Mouse (Mus musculus): ENCODE data around the gene Ap1b1. TPM values are rescaled to one million over a fixed set of nuclear protein-coding genes. Genes with fewer than 3 reads are reported as not detected.

The Ap1b1 gene
- polyA plus RNA-seq (2014; fragmentation: Nextera tagmentation; extraction: Ambion mirVana): 46.4 and 54.8 TPM in 2 replicates

DNA sequence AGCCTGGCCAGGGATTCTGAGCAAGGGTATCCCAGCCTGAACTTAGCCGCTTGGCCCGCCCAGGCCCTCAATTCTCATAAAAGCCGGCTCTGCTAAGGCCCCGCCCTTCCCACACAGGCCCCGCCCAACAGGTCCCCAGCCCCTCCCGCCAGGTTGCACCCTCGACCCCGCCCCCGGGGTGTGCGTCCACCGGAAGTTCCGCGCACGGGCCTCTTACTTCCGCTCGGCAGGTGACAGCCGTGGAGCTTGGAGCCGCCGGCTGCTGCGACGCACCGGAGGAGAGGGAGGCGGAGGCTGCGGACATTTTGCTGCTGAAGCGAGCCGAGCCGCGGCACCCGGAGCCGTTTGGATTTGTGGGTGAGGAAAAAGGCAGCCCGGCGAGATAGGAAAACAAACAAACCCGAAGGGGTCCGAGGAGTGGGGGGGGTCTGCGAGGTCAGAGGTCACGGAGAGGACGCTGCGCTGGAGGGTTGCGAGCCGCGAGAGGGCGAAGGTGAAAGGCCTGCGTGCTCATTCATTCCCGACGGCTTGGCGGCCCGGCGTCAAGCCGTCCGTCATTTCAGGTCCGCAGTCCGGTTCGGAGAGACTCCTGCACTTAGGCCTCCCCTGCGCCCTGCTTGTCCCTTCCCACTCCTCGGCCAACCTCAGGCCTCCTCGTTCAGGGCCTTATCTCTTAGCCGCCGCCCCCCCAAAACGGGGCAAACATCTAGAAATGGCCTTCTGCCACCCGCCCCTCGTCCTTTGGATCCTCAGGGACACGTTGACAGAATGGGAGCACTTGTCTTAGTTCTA lies at the start of gene Ap1b1:
TSS of gene Ap1b1 (plus strand) at position 130 of the 792 bp plus-strand sequence.
- H3K4me2 ChIP-seq (ENCODE audit: low read depth, low read length): peak within 1 kb of the TSS; percentile 90
- no peaks in the 10 kb centered on the region for H3K36me3 ChIP-seq (replicated peaks; ENCODE audit: control insufficient read depth, insufficient read depth, low read depth, low read length)
- peak within 1 kb of the TSS; percentile 73 for H3K4me3 ChIP-seq (ENCODE audit: low read depth, low read length)
- H3K27ac ChIP-seq (replicated peaks; ENCODE audit: low read depth, low read length): no peak within 1 kb of the TSS
- 2% methylated on average over 61 of the region's 62 CpGs for WGBS
- DNase-seq (ENCODE audit: low spot score): peak; percentile 94
- ATAC-seq (replicated peaks; ENCODE audit: insufficient number of reproducible peaks, low FRiP score, low TSS enrichment, low read depth): peak; percentile 88
- H3K4me1 ChIP-seq (ENCODE audit: control insufficient read depth, insufficient read depth, low read length): no peaks in the 10 kb centered on the region
- H3K9me3 ChIP-seq (replicated peaks; ENCODE audit: control insufficient read depth, low read length): no peaks in the 10 kb centered on the region
- no peaks in the 10 kb centered on the region for H3K27me3 ChIP-seq (ENCODE audit: control insufficient read depth, insufficient read depth, low read length)
- peak within 1 kb of the TSS; percentile 68 for H3K9ac ChIP-seq (replicated peaks; ENCODE audit: low read length)

- DNase-seq (ENCODE audit: low spot score) (no peak), ATAC-seq (replicated peaks; ENCODE audit: insufficient number of reproducible peaks, low FRiP score, low TSS enrichment, low read depth) (peak; percentile 31; the same call in 1 of the 2 replicates)
- H3K4me1 ChIP-seq (ENCODE audit: control insufficient read depth, insufficient read depth, low read length): peaks cover 7% of the 10 kb centered on the region; the same call in 1 of the 2 replicates
- H3K4me2 ChIP-seq (ENCODE audit: low read depth, low read length): peak overlapping the region; percentile 87; the same call in 1 of the 2 replicates
- 41% methylated on average over 13 of the region's 13 CpGs for WGBS
- H3K27ac ChIP-seq (replicated peaks; ENCODE audit: low read depth, low read length): no peak overlapping the region
- no peaks in the 10 kb centered on the region for H3K36me3 ChIP-seq (replicated peaks; ENCODE audit: control insufficient read depth, insufficient read depth, low read depth, low read length)
- H3K4me3 ChIP-seq (ENCODE audit: low read depth, low read length): no peak overlapping the region; the same call in 1 of the 2 replicates
- H3K9me3 ChIP-seq (replicated peaks; ENCODE audit: control insufficient read depth, low read length): no peaks in the 10 kb centered on the region
- H3K9ac ChIP-seq (replicated peaks; ENCODE audit: low read length): no peak overlapping the region
- peaks cover 53% of the 10 kb centered on the region for H3K27me3 ChIP-seq (ENCODE audit: control insufficient read depth, insufficient read depth, low read length)
Observed at GRCm38 (mm10) chr11:4946530-4946929, 40.1 kb upstream of the Ap1b1 start.

DNA sequence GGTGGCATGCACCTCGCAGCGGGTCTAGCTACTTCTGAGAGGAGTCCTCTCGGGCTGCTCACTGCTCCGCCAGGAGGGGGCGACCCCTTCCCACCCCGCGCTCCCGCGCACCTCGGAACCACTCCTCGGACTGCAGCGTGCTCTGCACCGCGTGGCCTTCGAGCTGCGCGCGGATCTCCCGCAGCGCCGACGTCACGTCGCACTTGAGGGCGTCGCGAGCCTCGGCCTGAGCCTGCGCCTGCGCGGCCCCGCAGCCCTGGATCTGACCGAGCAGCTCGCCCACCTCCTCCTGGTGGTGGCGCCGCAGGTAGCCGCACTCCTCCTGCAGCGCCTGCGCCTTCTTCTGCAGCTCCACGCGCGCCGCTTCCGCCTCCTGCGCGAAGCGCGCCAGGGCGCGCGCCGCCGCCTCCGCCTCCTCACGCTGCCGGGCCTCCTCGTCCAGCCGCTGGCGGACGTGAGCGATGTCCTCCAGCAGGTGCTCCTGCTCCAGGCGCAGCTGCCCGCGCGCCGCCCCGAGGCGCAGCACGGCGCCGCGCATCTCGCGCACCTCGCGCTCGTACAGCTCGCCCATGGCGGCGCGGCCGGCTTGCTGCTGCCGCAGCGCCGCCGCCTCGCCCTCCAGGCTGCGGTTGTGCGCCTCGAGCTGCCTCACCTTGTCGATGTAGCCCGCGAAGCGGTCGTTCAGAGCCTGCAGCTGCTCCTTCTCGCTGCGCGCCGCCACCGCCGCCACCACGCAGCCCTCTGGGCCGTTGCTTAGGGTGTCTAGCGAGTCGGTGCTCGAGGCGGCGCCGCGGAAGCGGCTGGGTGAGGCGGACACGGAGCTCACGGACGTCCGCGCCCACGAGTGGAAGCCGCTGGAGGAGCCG lies 39.4 kb upstream of the Ap1b1 start:
- peaks cover 56% of the 10 kb centered on the region for H3K27me3 ChIP-seq (ENCODE audit: control insufficient read depth, insufficient read depth, low read length)
- no peaks in the 10 kb centered on the region for H3K36me3 ChIP-seq (replicated peaks; ENCODE audit: control insufficient read depth, insufficient read depth, low read depth, low read length)
- peak overlapping the region; percentile 87 for H3K4me2 ChIP-seq (ENCODE audit: low read depth, low read length)
- H3K4me3 ChIP-seq (ENCODE audit: low read depth, low read length): peak overlapping the region; percentile 45
- DNase-seq (ENCODE audit: low spot score) (peak; percentile 63), ATAC-seq (replicated peaks; ENCODE audit: insufficient number of reproducible peaks, low FRiP score, low TSS enrichment, low read depth) (peak; percentile 82)
- H3K27ac ChIP-seq (replicated peaks; ENCODE audit: low read depth, low read length): no peak overlapping the region
- H3K9me3 ChIP-seq (replicated peaks; ENCODE audit: control insufficient read depth, low read length): no peaks in the 10 kb centered on the region
- under 1% methylated on average over 118 of the region's 120 CpGs for WGBS
- peaks cover 7% of the 10 kb centered on the region; the same call in 1 of the 2 replicates for H3K4me1 ChIP-seq (ENCODE audit: control insufficient read depth, insufficient read depth, low read length)
- peak overlapping the region; percentile 28 for H3K9ac ChIP-seq (replicated peaks; ENCODE audit: low read length)

GRCm38 (mm10) chr11:4947813-4948174 lies 38.8 kb upstream of the Ap1b1 start, which contains the start of gene Nefh:
Gene Nefh, minus strand, starts transcription at chr11:4948064.
- 0% methylated on average over 8 of the region's 41 CpGs for WGBS
- peak within 1 kb of the TSS; percentile 28 for H3K9ac ChIP-seq (replicated peaks; ENCODE audit: low read length)
- H3K27ac ChIP-seq (replicated peaks; ENCODE audit: low read depth, low read length): no peak within 1 kb of the TSS
- ATAC-seq (replicated peaks; ENCODE audit: insufficient number of reproducible peaks, low FRiP score, low TSS enrichment, low read depth): no peak
- DNase-seq (ENCODE audit: low spot score): peak; percentile 6
- no peaks in the 10 kb centered on the region for H3K36me3 ChIP-seq (replicated peaks; ENCODE audit: control insufficient read depth, insufficient read depth, low read depth, low read length)
- H3K4me2 ChIP-seq (ENCODE audit: low read depth, low read length): peak within 1 kb of the TSS; percentile 87
- H3K27me3 ChIP-seq (ENCODE audit: control insufficient read depth, insufficient read depth, low read length): peaks cover 61% of the 10 kb centered on the region
- H3K9me3 ChIP-seq (replicated peaks; ENCODE audit: control insufficient read depth, low read length): no peaks in the 10 kb centered on the region
- H3K4me3 ChIP-seq (ENCODE audit: low read depth, low read length): peak within 1 kb of the TSS; percentile 45
- peaks cover 7% of the 10 kb centered on the region; the same call in 1 of the 2 replicates for H3K4me1 ChIP-seq (ENCODE audit: control insufficient read depth, insufficient read depth, low read length)

DNA sequence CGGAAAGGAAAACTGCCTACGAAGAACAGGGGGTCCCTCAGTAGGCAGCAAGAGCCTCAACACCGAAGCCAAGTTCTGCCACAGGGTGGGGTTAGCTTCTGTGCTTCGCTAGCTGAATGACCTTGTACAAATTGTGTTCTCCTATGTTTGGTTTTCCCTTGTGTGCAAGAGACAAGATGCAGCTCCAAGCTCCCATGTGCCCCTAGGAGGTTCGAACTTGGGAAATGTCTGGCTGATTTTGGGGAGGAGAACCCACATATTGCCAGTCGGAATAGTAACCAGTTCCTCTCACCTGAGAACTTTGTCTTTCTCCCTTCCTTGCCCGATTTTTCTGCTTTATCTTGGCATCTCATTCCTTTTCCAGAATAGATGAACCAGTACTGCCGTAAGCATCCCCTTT lies 37.8 kb upstream of the Ap1b1 start:
- H3K27me3 ChIP-seq (ENCODE audit: control insufficient read depth, insufficient read depth, low read length): peaks cover 63% of the 10 kb centered on the region
- 28% methylated on average over 8 of the region's 8 CpGs for WGBS
- no peak overlapping the region for H3K9ac ChIP-seq (replicated peaks; ENCODE audit: low read length)
- peaks cover 7% of the 10 kb centered on the region; the same call in 1 of the 2 replicates for H3K4me1 ChIP-seq (ENCODE audit: control insufficient read depth, insufficient read depth, low read length)
- no peak overlapping the region for H3K4me2 ChIP-seq (ENCODE audit: low read depth, low read length)
- H3K4me3 ChIP-seq (ENCODE audit: low read depth, low read length): no peak overlapping the region
- H3K36me3 ChIP-seq (replicated peaks; ENCODE audit: control insufficient read depth, insufficient read depth, low read depth, low read length): no peaks in the 10 kb centered on the region
- ATAC-seq (replicated peaks; ENCODE audit: insufficient number of reproducible peaks, low FRiP score, low TSS enrichment, low read depth) (no peak), DNase-seq (ENCODE audit: low spot score) (no peak)
- no peak overlapping the region for H3K27ac ChIP-seq (replicated peaks; ENCODE audit: low read depth, low read length)
- H3K9me3 ChIP-seq (replicated peaks; ENCODE audit: control insufficient read depth, low read length): no peaks in the 10 kb centered on the region

- 6% methylated on average over 23 of the region's 23 CpGs for WGBS
- ATAC-seq (replicated peaks; ENCODE audit: insufficient number of reproducible peaks, low FRiP score, low TSS enrichment, low read depth) (no peak), DNase-seq (ENCODE audit: low spot score) (peak; percentile 87)
- Histone ChIP-seq H3K27ac (replicated peaks; ENCODE audit: low read depth, low read length) (no peak overlapping the region), H3K36me3 (replicated peaks; ENCODE audit: control insufficient read depth, insufficient read depth, low read depth, low read length) (no peaks in the 10 kb centered on the region), H3K4me2 (ENCODE audit: low read depth, low read length) (no peak overlapping the region), H3K4me3 (ENCODE audit: low read depth, low read length) (no peak overlapping the region), H3K9ac (replicated peaks; ENCODE audit: low read length) (no peak overlapping the region), H3K4me1 (ENCODE audit: control insufficient read depth, insufficient read depth, low read length) (peaks cover 7% of the 10 kb centered on the region; the same call in 1 of the 2 replicates), H3K27me3 (ENCODE audit: control insufficient read depth, insufficient read depth, low read length) (peaks cover 67% of the 10 kb centered on the region), H3K9me3 (replicated peaks; ENCODE audit: control insufficient read depth, low read length) (no peaks in the 10 kb centered on the region)
Observed at GRCm38 (mm10) chr11:4949256-4950044, 37.2 kb upstream of the Ap1b1 start.

GRCm38 (mm10) chr11:4953401-4953800 lies 33.2 kb upstream of the Ap1b1 start:
- peaks cover 35% of the 10 kb centered on the region for H3K27me3 ChIP-seq (ENCODE audit: control insufficient read depth, insufficient read depth, low read length)
- no peak for ATAC-seq (replicated peaks; ENCODE audit: insufficient number of reproducible peaks, low FRiP score, low TSS enrichment, low read depth)
- no peaks in the 10 kb centered on the region for H3K4me1 ChIP-seq (ENCODE audit: control insufficient read depth, insufficient read depth, low read length)
- no peak overlapping the region for H3K9ac ChIP-seq (replicated peaks; ENCODE audit: low read length)
- H3K36me3 ChIP-seq (replicated peaks; ENCODE audit: control insufficient read depth, insufficient read depth, low read depth, low read length): no peaks in the 10 kb centered on the region
- DNase-seq (ENCODE audit: low spot score): peak; percentile 30
- H3K4me3 ChIP-seq (ENCODE audit: low read depth, low read length): no peak overlapping the region
- no peaks in the 10 kb centered on the region for H3K9me3 ChIP-seq (replicated peaks; ENCODE audit: control insufficient read depth, low read length)
- WGBS: 7% methylated on average over 4 of the region's 6 CpGs
- no peak overlapping the region for H3K4me2 ChIP-seq (ENCODE audit: low read depth, low read length)
- H3K27ac ChIP-seq (replicated peaks; ENCODE audit: low read depth, low read length): no peak overlapping the region
